ENCODE assay signal across 10 mouse cellular contexts in genomic region chr8:82028896-82029295, GRCm38 (mm10).
DNase-seq lines count a peak whose midpoint lies in the region; ATAC-seq and TF ChIP-seq lines count a peak whose summit lies in the region.
"Had no signal": no experiment of that assay in that cellular context is flagged by ENCODE, and none has a peak within 500 bp of the region (broad histone marks: within the 10 kb centered on the region; RNA-seq: fewer than 3 reads in every experiment).

No protein-coding gene starts in this region.

- peaks cover 4% of the 10 kb centered on the region; the same call in 1 of the 2 replicates for H3K4me1 ChIP-seq in heart, embryonic 10.5 days

- 39% methylated on average over 1 of the region's 1 CpGs for WGBS in heart, embryonic 10.5 days

- ATAC-seq in inflammation-experienced regulatory T-cells, adult 6 months, result peak; percentile 48
- no peak for ATAC-seq in granulocyte monocyte progenitor cell, adult 5-6 weeks (replicated peaks; ENCODE audit: poor library complexity, severe bottlenecking)

- TF ChIP-seq CTCF in brain, embryonic 14.5 days (IDR thresholded peaks at IDR 0.05; ENCODE audit: borderline replicate concordance, extremely low read depth, insufficient read depth, insufficient read length), result peak; percentile 46; the same call in 1 of the 2 replicates

- no peak for TF ChIP-seq POLR2A in brain, embryonic 14.5 days (IDR thresholded peaks at IDR 0.05; ENCODE audit: borderline replicate concordance, extremely low read depth, insufficient read depth, insufficient read length, poor library complexity, severe bottlenecking)

- DNase-seq in heart, postnatal 10 days, result peak; percentile 36 to 47
- DNase-seq in heart, embryonic 10.5 days (ENCODE audit: low spot score), result no peak
- peak; percentile 35 for DNase-seq in CD4-positive helper T cell, adult 2 months (ENCODE audit: low read depth, low spot score)
- DNase-seq in brain, embryonic 14.5 days (ENCODE audit: low read depth), result peak; percentile 68
- peak; percentile 46 for DNase-seq in lung, postnatal 14 days
- peak; percentile 36 for DNase-seq in thymus, postnatal 4 days

- intact Hi-C loops in heart, postnatal 10 days (cut with DNase I), result loop anchor here (1.0 to 5.0 kb wide), 4 partner anchors 212 to 713 kb away; no protein-coding TSS in a partner anchor

- no peak overlapping the region for H3K4me3 ChIP-seq in heart, embryonic 10.5 days
- H3K4me3 ChIP-seq: heart, embryonic 13.5 days; lung, embryonic 15.5 days had no signal

- H3K27me3 ChIP-seq in heart, embryonic 10.5 days (ENCODE audit: insufficient read depth, poor library complexity, severe bottlenecking), result no peaks in the 10 kb centered on the region
- H3K27me3 ChIP-seq: heart, embryonic 13.5 days; lung, embryonic 15.5 days had no signal

- H3K27ac ChIP-seq in heart, embryonic 10.5 days, result no peak overlapping the region
- H3K27ac ChIP-seq: heart, embryonic 13.5 days; lung, embryonic 15.5 days had no signal

- H3K36me3 ChIP-seq in heart, embryonic 10.5 days, result no peaks in the 10 kb centered on the region
- H3K36me3 ChIP-seq: lung, embryonic 15.5 days had no signal

- H3K9me3 ChIP-seq in heart, embryonic 10.5 days, result no peaks in the 10 kb centered on the region
- H3K9me3 ChIP-seq: heart, embryonic 13.5 days; lung, embryonic 15.5 days had no signal
